In the genomic region with DNA sequence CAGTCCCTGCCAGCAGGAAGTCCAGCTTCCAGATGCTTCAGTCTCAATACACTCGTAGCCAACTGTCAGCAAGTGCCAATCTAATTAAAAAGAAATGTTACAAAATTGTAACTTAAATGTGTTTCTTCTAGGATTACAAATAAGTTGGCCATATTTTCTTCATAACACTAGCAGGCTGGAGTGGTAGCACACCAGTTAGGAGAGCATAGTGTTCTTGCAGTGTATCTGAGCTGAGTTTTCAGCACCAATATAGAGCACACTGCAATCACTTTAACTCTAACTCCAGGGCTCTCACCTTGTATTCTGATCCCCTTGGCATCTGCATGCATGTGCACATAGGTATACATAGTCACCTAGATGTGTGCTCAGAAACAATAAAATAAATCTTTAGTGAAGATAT, we compare ENCODE assay signal across 20 mouse cellular contexts.
"Had no signal": no experiment of that assay in that cellular context is flagged by ENCODE, and none has a peak within 500 bp of the region (broad histone marks: within the 10 kb centered on the region; RNA-seq: fewer than 3 reads in every experiment).

No protein-coding gene starts in this region.

- H3K27me3 ChIP-seq: limb, embryonic 12.5 days; limb, embryonic 15.5 days; midbrain, embryonic 12.5 days; stomach, embryonic 15.5 days had no signal

- DNase-seq: kidney, postnatal 25 days; layer of hippocampus, adult 9-11 months; liver, postnatal 0 days; lung, embryonic 14.5 days; right cerebral cortex, adult 18-20 months; right cerebral cortex, postnatal 14 days; right cerebral cortex, postnatal 4 days; thymus, adult 18-20 months; thymus, postnatal 36 days had no signal

- H3K4me3 ChIP-seq: layer of hippocampus, adult 2 months; limb, embryonic 12.5 days; limb, embryonic 15.5 days; midbrain, embryonic 12.5 days; stomach, embryonic 15.5 days had no signal

- ATAC-seq: liver, postnatal 0 days; lung, postnatal 0 days; midbrain, embryonic 16.5 days had no signal

- H3K4me2 ChIP-seq: limb, embryonic 12.5 days; limb, embryonic 15.5 days; liver, embryonic 11.5 days; lung, embryonic 14.5 days; midbrain, embryonic 12.5 days; stomach, embryonic 15.5 days had no signal

- H3K9me3 ChIP-seq: limb, embryonic 12.5 days; limb, embryonic 15.5 days; midbrain, embryonic 12.5 days; stomach, embryonic 15.5 days had no signal

- H3K36me3 ChIP-seq: limb, embryonic 12.5 days; limb, embryonic 15.5 days; midbrain, embryonic 12.5 days; stomach, embryonic 15.5 days had no signal

- H3K4me1 ChIP-seq: limb, embryonic 12.5 days; limb, embryonic 15.5 days; midbrain, embryonic 12.5 days; stomach, embryonic 15.5 days had no signal

- H3K27ac ChIP-seq: kidney, postnatal 0 days; layer of hippocampus, adult 2 months; limb, embryonic 12.5 days; limb, embryonic 15.5 days; liver, embryonic 14.5 days; macrophage; midbrain, embryonic 12.5 days; stomach, embryonic 15.5 days had no signal

- H3K9ac ChIP-seq: limb, embryonic 12.5 days; limb, embryonic 15.5 days; liver, embryonic 14.5 days; liver, postnatal 0 days; lung, embryonic 14.5 days; midbrain, embryonic 12.5 days; stomach, embryonic 15.5 days had no signal
